Comparison of ENCODE assay signal across 8 mouse cellular contexts in genomic region chr8:119743291-119744026, GRCm38 (mm10). TPM values are rescaled to one million over a fixed set of nuclear protein-coding genes. Genes with fewer than 3 reads are reported as not detected.
DNase-seq lines count a peak whose midpoint lies in the region; ATAC-seq and TF ChIP-seq lines count a peak whose summit lies in the region.

No protein-coding gene starts in this region.

- H3K4me3 ChIP-seq in lung, postnatal 0 days (ENCODE audit: low read depth, low read length): no peak overlapping the region
- H3K4me3 ChIP-seq in stomach, embryonic 16.5 days (replicated peaks; ENCODE audit: low read length): no peak overlapping the region

- no peak overlapping the region for H3K27ac ChIP-seq in lung, postnatal 0 days (ENCODE audit: low read length)
- H3K27ac ChIP-seq in stomach, embryonic 16.5 days (ENCODE audit: low read length): peak overlapping the region; percentile 66

- WGBS in lung, postnatal 0 days: 40% methylated on average over 13 of the region's 13 CpGs
- 40% methylated on average over 13 of the region's 13 CpGs for WGBS in stomach, embryonic 16.5 days

- H3K36me3 ChIP-seq in lung, postnatal 0 days (ENCODE audit: insufficient read depth, low read length): no peaks in the 10 kb centered on the region
- no peaks in the 10 kb centered on the region for H3K36me3 ChIP-seq in stomach, embryonic 16.5 days (ENCODE audit: control insufficient read depth, insufficient read depth, low read length)

- ATAC-seq in lung, postnatal 0 days: peak; percentile 82
- ATAC-seq in stomach, embryonic 16.5 days (ENCODE audit: insufficient read depth, low FRiP score): 0 out of 2 replicates have a peak, but pooled peaks have one; percentile 5

- H3K9me3 ChIP-seq in lung, postnatal 0 days (ENCODE audit: low read length): no peaks in the 10 kb centered on the region
- no peaks in the 10 kb centered on the region for H3K9me3 ChIP-seq in stomach, embryonic 16.5 days (replicated peaks; ENCODE audit: control insufficient read depth, low read length)

- peak; percentile 92 for TF ChIP-seq CTCF in lung, postnatal 0 days (IDR thresholded peaks at IDR 0.05)

- no peaks in the 10 kb centered on the region for H3K4me1 ChIP-seq in lung, postnatal 0 days (ENCODE audit: insufficient read depth, low read depth, low read length)
- peaks cover 16% of the 10 kb centered on the region for H3K4me1 ChIP-seq in stomach, embryonic 16.5 days (ENCODE audit: control insufficient read depth, insufficient read depth, low read length)

- DNase-seq in cerebellum, postnatal 14 days: peak; percentile 53 to 78
- no peak for DNase-seq in cerebellum, adult 9-11 months
- peak; percentile 42 to 52 for DNase-seq in right cerebral cortex, postnatal 10 days (ENCODE audit: low spot score in 2 of 2)
- DNase-seq in right cerebral cortex, postnatal 36 days (ENCODE audit: low spot score in 2 of 2): no peak
- peak; percentile 68 for DNase-seq in embryo, embryonic 9.5 days (ENCODE audit: extremely low spot score)
- peak; percentile 62 for DNase-seq in induced T-regulatory cell, adult 2 months (ENCODE audit: low read depth)
- peak; percentile 70 for DNase-seq in lung, postnatal 0 days (ENCODE audit: low spot score)

- H3K9ac ChIP-seq in lung, postnatal 0 days (replicated peaks; ENCODE audit: low read depth): no peak overlapping the region
- H3K9ac ChIP-seq in stomach, embryonic 16.5 days (ENCODE audit: low read length): no peak overlapping the region

- no peaks in the 10 kb centered on the region for H3K27me3 ChIP-seq in lung, postnatal 0 days (replicated peaks; ENCODE audit: insufficient read depth, low read length)
- no peaks in the 10 kb centered on the region for H3K27me3 ChIP-seq in stomach, embryonic 16.5 days (ENCODE audit: control insufficient read depth, insufficient read depth, low read length)

- no peak for TF ChIP-seq EP300 in lung, postnatal 0 days (IDR thresholded peaks at IDR 0.05)

- H3K4me2 ChIP-seq in lung, postnatal 0 days (replicated peaks; ENCODE audit: low read depth, low read length): no peak overlapping the region
- H3K4me2 ChIP-seq in stomach, embryonic 16.5 days (ENCODE audit: low read depth, low read length): no peak overlapping the region

RNA-seq across cellular contexts. Expression of gene Tldc1, which starts 34.8 kb away (rescaled TPM):
- polyA plus RNA-seq in lung, postnatal 0 days (2015; fragmentation: Nextera tagmentation; extraction: Ambion mirVana): 7.9 and 9.7 TPM in 2 replicates
- 14.5 and 16.5 TPM in 2 replicates for polyA plus RNA-seq in stomach, embryonic 16.5 days (2015; fragmentation: Nextera tagmentation; extraction: Ambion mirVana)

RNA-seq across cellular contexts. Expression of gene Atp2c2, which starts 43.6 kb away (rescaled TPM):
- 1.5 and 2.1 TPM in 2 replicates for polyA plus RNA-seq in lung, postnatal 0 days (2015; fragmentation: Nextera tagmentation; extraction: Ambion mirVana)
- 10.8 and 15.9 TPM in 2 replicates for polyA plus RNA-seq in stomach, embryonic 16.5 days (2015; fragmentation: Nextera tagmentation; extraction: Ambion mirVana)

Comparison
In these comparisons a context has a peak if more than half of its experiments do, and no peak if none do; other contexts are left out.
1. DNase-seq: peak in cerebellum, postnatal 14 days (2 of 2), right cerebral cortex, postnatal 10 days (2 of 2), embryo, embryonic 9.5 days (single experiment), induced T-regulatory cell, adult 2 months (single experiment) and lung, postnatal 0 days (single experiment); none in cerebellum, adult 9-11 months (single experiment) and right cerebral cortex, postnatal 36 days (0 of 2).